Mouse (Mus musculus): ENCODE measurements around the gene Actr10.

DNA sequence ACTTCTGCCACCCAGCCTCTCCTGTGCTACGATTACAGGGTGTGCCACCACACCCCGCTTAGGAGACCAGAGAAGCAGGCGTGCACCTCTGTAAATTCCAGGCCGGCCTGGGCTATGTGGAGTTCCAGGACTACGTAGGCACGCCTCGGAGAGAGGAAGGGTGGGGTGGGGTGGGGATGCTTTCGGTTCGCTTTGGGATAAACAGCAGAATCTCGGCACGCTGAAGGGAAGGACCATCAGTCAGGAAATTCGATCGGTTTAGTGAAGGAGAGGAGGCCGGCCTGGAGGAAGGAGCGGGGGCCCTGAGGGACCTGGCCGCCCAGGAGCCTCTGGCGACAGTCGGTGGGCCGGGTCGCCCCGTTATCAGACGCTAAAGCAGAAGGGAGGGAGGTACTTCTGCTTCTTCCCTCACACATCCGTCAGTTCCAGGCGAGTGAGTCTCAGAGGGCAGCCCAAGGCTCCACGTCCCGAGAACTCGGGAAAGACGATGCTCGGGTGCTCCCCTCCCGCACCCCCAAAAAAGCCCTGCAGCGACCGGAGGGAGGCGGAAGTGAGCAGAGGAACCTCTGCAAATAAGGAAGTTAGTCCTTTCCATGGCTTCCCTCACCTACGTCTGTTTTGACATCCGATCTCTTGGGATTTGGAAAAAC is 30.6 kb downstream of the Actr10 start:
- peak; percentile 74 for TF ChIP-seq CTCF (IDR thresholded peaks at IDR 0.05)
- TF ChIP-seq EP300 (IDR thresholded peaks at IDR 0.05): peak; percentile 47

Data from lung, postnatal 0 days (tissue).